Mouse (Mus musculus) stomach, postnatal 0 days (tissue): Measurements from ENCODE around the gene Car15.

Experiments used
- CTCF ChIP-seq: IDR thresholded peaks from 2 replicates; pipeline ENCODE4 v1.5.1; 2016; ENCODE audit warnings: antibody characterized with exemption, low read depth, mild to moderate bottlenecking, moderate library complexity
- EP300 ChIP-seq: optimal IDR thresholded peaks from 2 replicates; pipeline ENCODE3; 2016; ENCODE audit warnings: antibody characterized with exemption

DNA sequence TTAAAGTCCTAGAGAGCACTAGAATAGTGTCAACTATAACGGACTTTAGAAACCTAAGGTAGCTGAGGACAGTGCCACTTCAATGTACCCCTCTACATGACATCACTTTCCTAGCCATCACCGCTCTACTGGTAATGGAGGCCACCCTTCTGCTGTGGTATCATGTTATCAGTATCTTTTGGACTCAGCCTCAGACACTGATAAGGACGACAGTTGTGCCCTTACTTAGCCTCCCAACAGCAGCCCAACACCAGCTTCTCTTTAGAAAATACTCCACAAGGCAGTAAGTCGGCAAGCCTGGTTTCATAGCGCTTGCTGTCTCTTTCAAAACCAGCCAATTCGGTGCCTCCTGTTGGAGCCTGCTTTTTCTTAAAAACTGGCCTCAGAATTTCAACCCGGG is 3.6 kb downstream of the Car15 start:
- TF ChIP-seq CTCF: no peak
- no peak for TF ChIP-seq EP300
